Mouse (Mus musculus) ES-Bruce4 (cell line): Measurements from ENCODE around the gene Astl.

Experiments
- CTCF ChIP-seq: IDR thresholded peaks from one replicate; pipeline ENCODE4 v1.8.1; 2011; ENCODE audit warnings: low read depth, low read length
- EP300 ChIP-seq: IDR thresholded peaks from 2 replicates; pipeline ENCODE4 v1.6.1; 2011; ENCODE audit warnings: low read depth, low read length; ENCODE audit not compliant: insufficient read depth
- POLR2A ChIP-seq: IDR thresholded peaks from one replicate; pipeline ENCODE4 v1.8.1; 2011; ENCODE audit warnings: low read length; ENCODE audit not compliant: insufficient read depth

GRCm38 (mm10) chr2:127379250-127379649 lies 40.8 kb downstream of the Astl start:
- TF ChIP-seq EP300 (no peak), POLR2A (no peak), CTCF (no peak)
